Mouse (Mus musculus) brain, embryonic 14.5 days (tissue): Measurements from ENCODE around the gene Map3k7.

Source experiments
- CTCF ChIP-seq: fragments of 200-500 bp; IDR thresholded peaks from 2 replicates; pipeline ENCODE4 v1.5.1; 2012; ENCODE audit warnings: inconsistent platforms, mild to moderate bottlenecking, moderate library complexity, borderline replicate concordance; ENCODE audit not compliant: insufficient read depth, insufficient read length; ENCODE audit errors: extremely low read depth
- POLR2A ChIP-seq: fragments of 200-500 bp; IDR thresholded peaks from 2 replicates; pipeline ENCODE4 v1.6.1; 2012; ENCODE audit warnings: mild to moderate bottlenecking, inconsistent platforms, borderline replicate concordance; ENCODE audit not compliant: poor library complexity, insufficient read depth, insufficient read length, severe bottlenecking; ENCODE audit errors: extremely low read depth

DNA sequence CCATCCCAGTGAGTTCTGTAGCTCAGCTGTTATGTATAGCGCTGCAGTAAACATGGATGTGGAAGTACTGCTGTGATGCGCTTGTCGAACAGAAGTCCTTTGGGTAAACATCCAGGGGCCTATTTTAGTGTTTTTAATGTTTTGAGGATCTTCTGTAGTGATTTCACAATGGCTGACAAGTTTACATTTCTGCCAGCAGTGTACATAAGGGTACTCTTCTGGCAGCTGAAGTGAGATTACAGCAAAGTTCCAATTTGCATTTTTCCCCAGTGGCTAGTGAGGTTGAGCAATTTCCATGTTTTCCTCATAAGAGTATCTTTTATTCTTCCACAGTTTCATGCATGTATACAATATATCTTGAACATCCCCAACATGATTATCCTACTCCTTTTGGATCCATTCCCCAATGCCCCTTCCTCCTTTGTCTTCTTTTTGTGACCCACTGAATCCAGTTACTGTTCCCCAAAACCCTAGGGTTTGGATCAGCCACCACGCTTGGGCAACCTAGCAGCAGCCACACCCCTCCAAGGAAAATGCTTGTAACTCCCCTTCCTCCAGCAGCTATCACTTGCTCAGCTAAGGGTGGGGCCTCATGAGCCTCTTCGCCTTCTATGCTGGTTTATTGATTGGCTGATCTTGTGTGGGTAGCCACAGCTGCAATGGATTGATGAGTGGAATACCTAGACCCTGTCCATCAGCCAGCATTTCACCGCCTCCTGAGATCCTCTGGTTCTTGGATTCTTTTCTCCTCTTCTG is 47.5 kb downstream of the Map3k7 start:
- TF ChIP-seq CTCF (no peak), POLR2A (no peak)
